Mouse (Mus musculus): ENCODE results near the gene Szt2.

Gene Szt2

DNA sequence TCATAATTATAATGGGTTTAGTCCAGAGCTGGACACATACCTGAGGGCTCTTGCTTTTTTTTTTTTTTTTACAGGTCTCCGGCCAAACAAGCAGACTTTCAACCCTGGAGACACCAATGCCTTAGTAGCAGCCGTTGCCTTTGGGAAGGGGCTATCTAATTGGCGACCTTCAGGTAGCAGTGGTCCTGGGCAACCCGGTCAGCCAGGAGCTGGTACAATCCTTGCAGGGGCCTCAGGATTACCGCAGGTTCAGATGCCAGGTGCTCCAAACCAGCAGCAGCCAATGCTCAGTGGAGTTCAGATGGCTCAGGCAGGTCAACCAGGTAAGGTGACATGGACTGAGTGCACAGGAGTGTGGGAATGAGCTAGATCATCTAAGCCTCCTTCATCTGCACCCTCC lies 4.5 kb upstream of the Szt2 start:
- DNase-seq (ENCODE audit: inconsistent ontology term) = no peak

DNA sequence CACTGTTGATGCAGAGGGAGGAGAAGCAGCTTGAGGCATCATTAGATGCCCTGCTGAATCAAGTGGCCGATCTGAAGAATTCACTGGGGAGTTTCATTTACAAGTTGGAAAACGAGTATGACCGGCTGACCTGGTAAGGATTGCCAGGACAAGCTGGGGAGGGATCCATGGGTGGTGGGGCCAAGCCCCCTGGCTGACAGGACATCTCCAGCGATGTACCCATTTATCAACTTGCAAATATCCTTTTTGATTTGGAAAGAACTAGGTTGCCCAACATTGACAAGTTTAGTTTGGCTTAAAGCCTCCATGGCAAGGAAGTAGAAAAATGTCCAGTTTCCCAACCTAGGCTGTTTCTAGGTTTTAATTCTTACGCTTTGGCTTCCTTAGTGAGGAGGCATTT lies 1.8 kb upstream of the Szt2 start:
- no peak for DNase-seq (ENCODE audit: inconsistent ontology term)

DNA sequence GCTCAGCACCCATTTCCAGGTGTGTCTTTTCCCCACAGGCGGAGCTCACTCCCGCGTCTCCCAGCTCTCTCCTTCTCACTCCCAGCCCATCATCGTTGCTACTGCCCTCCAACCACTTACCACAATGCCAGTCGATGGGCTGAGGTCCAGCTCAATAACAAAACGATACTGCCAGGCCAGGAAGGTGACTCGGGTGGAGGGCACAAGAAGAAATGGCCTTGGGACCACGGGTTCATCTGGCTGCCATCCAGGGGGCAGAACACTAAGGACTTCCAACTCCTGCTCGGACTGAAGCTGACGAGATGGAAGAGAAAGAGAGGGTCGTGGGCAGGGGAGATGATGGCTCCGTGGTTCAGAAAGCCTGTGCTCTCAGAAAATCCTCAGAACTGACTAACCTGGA lies 6.4 kb downstream of the Szt2 start:
- no peak for DNase-seq (ENCODE audit: inconsistent ontology term)

DNA sequence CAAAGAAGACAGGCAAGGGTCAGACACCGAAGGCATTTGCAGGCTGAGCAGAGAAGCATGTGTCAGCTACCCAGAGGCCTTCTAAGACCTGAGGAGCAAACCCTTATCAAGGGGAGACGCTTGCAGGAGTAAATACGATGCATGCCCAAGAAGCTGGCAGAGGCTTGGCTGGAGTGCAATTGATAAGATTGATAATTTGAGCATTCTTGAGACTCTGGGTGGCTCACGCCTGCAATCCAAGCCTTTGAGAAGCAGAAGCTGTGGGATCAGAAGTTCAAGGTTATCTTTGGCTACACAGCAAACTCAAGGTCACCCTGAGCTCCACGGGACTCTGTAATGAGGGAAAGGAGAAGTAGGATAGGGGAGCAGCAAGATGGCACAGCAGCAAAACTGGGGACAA lies 7.2 kb downstream of the Szt2 start:
- DNase-seq (ENCODE audit: inconsistent ontology term) = no peak

DNA sequence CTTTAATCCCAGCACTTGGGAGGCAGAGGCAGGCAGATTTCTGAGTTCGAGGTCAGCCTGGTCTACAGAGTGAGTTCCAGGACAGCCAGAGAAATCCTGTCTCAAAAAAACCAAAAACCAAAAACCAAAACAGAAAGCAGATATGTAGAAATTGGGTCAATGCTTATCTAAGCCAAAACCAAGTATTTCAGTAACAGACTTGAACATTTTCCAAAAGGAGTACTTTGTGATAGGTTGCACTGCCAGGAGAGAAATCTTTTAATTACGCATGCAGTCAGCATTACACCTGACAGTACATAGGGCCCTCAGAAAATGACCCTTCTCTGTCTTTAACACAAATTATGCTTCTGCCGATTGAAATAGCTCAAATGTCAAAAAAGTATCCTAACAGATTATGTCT lies 7.7 kb downstream of the Szt2 start:
- DNase-seq (ENCODE audit: inconsistent ontology term) = no peak

DNA sequence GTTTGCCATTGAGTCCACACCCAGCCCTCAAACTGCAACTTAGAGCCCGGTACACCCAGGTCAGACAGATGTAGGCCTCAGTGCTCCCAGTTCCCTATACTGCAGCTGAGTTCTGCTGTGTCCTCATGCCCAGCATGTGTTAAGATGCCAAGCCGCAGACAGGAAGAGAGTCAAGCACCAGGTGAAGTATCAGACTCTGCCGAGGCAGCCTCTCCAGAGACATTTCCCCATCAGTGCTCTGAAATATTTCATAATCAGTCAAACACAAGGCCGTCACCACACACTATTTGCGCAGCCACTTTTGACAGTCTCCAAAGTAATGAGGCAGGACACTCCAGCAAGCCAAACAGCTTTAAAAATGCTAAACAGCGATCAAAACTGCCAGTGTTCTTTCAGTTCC lies 10.7 kb downstream of the Szt2 start:
- DNase-seq (ENCODE audit: inconsistent ontology term) = no peak

DNA sequence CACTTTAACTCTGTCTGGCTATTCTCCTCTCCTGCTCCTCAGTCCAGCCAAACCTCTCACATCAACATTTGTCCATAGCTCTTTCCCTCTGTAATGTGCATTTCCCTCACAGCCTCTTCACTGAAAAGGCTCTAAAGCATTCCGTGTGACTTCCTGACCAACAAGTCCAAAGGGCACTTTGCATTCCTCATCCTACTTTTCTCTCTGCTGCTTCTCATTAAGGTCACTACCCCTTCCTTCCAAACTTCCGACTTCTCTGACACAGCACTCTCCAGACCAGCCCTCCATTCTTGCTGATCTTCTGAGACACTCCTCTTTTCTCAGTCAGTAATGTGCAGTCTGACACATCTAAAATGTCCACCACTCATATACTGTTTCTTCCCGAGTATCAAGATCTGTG lies 12.6 kb downstream of the Szt2 start:
- DNase-seq (ENCODE audit: inconsistent ontology term) = no peak

DNA sequence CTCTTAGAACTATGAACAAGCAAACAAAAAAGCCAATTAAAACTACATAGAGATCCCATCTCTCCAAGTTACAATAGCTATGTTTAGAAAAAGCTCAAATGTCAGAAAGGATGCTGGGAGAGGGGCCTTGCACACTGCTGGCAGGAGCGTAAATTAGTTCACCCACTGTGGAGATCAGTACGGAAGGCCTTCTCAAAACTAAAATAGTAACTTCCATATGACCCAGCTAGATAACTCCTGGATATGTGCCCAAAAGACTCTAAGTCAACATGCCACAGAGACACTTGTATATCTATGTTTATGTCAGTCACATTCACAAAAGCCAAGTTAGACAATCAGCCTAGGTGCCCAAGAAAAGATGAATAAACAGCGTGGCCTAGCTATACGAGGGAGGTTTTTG lies 13.8 kb downstream of the Szt2 start:
- no peak for DNase-seq (ENCODE audit: inconsistent ontology term)

DNA sequence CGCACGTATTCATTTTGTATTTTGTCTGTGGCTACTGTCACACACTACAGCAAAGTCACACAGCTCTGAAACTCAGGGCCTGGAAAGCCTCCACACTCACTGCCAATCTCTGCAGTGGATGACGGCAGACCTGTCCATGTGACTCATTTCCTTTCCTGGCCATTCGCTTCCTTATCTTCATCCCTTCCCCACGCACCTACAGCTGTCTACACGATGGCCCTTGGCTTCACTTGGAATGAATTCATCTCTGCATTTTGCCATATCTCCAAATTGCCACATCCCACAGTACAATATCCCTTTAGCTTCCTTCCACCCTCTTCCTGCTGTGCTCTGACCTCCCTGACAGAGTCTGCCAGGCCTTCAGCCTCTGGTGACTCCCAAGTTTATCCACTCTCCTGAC lies 14.6 kb downstream of the Szt2 start:
- no peak for DNase-seq (ENCODE audit: inconsistent ontology term)

DNA sequence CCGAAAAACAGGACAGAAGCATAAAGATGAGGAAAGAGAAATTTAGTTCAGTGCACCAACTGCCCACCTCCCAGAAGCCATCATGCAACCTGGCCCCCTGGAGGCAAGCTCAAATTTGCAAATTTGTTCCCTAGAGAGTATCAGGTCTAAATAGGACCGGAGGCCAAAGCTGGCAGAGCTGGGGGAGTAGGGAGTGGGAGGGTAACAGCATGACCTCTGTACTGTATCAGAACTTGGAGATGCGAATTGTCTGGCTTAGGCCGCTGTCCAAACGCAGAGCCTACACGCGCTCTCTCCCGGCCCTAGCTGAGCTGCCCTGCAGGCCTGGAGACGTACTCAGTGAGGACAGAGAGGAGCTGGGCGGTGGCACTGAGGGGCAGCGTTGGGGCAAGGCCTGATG lies 18.9 kb downstream of the Szt2 start:
- no peak for DNase-seq (ENCODE audit: inconsistent ontology term)

DNA sequence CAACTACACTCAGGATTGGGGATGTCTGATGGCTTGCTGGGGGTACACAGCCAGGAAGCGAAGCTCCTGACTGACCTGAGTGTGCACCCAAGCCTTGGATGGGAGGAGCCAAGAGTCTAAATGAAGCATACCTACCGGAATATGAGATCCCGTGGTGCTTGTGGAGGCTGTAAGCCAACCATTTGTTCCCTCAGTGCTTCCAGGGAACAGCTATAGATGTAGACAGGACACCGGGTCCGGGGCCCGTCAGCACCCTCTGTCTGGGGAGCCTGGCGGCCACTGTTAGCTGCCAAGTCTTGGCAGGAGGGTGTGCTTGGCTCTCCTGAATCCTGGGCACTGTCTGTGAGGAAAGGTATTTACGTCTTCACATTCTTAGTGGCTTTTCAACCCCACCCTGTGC lies 21.8 kb downstream of the Szt2 start:
- no peak for DNase-seq (ENCODE audit: inconsistent ontology term)

DNA sequence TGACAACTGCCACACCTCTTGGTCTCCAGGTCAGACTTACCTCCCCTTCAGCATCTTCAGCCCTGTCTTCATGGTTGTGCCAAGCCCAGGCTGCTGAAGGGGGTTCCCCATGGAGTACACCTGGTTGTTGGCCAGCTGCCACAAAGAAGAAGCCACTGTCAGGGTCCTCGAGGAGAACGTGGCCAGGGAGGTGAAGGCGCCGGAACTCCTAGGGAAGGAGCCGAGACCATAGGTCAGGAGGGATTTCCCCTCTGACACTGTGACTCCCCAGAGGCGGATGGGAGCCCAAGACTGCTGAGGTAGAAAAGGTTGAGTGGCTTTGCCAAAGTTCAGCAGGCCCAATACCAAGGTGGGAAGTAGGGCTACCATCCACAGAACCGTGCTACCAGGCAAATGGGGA lies 25.8 kb downstream of the Szt2 start:
- no peak for DNase-seq (ENCODE audit: inconsistent ontology term)

DNA sequence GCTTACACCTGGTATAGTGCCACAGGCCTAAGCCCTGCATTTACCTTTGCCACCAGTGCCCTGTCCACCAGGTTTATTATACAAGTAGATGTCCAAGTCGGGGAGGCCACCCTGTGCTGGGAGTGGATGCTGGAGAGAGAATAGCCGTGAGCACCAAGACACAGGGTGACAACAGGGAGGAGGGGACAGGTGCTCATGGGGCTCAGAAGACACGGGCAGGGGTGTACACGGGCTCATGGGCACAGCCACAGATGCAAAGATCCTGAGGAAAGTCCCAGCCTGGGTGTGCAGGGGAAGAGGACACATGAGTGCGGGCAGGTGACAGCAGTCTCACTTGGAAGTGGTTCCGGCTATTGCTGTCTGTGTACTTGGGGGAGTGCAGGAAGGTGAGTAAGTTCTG lies 33.1 kb downstream of the Szt2 start:
- DNase-seq (ENCODE audit: inconsistent ontology term) = no peak

DNA sequence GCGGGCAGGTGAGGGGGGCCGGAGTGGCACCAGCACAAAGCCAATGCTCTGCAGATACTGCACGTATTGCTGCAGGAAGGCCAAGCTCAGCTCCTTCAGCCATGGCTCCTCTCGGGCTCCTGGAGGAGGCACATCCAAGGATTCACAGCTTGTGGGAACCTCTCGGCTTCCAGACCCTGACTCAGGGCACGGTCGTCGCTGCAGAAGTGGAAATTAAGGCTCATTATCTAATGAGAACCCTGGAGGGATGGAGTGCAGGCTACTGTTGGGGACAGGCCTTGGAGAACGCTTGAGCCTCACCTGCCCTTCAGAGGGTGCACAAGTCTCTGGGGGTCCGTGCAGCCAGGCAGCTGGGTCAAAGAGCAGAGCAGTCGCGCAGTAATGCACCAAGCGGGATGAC lies 37.3 kb downstream of the Szt2 start:
- no peak for DNase-seq (ENCODE audit: inconsistent ontology term)

DNA sequence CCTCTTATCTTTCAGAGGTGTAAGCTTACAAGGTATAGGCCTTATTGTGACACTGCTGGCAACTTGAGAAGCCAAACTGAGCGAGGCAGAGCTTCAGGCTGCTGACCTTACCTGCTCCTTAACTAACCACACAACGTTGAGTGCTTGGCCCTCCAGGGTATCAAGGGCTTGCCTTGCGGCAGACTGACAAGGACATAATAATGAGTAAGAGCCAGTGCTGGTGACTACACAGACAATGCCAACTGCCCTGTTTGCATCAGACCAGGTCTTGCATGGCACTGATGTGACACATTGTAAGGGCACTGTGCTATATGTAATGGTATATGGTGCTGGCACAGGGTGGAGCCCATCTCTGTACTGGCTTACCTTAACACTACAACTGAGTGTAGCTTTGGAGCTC lies 40.5 kb downstream of the Szt2 start:
- DNase-seq (ENCODE audit: inconsistent ontology term) = no peak

DNA sequence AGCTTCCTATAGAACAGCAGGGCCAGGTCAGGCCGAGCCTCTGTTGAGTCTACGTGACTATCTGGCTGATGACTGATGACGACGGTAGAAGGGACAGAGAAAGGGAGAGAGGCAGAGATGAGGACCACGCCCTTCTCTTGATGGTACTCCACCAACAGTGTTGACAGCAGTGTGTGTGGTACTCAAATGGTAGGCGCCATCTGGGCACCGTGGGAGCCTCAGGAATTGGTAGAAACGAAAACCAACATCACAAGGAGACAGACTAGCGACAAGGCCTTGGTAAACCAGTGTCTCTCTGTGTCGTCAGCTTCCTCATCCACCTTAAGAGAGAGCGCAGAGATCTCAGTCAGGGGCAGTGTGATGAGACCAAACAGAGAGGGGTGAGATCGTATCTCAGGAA lies 41.5 kb downstream of the Szt2 start:
- DNase-seq (ENCODE audit: inconsistent ontology term) = no peak

DNA sequence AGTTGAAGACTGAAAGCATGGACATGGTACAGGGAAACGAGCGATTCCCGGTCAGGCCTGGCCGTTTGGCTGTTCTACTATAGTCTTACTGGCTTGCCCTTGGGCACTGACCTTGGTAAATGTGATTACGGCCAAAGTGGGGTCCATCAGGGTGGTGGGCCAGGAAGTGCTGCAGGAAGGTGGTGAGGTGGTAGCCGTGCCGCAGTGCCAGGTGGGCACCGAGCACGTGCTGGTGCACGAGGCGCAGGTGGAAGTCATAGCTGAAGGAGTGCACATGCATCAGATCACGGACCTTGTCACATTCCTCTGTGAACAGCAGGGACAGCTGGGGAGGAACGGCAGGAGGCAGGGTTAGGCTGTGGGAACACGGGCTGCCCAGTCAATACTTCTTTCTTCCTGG lies 43.1 kb downstream of the Szt2 start:
- DNase-seq (ENCODE audit: inconsistent ontology term) = no peak

DNA sequence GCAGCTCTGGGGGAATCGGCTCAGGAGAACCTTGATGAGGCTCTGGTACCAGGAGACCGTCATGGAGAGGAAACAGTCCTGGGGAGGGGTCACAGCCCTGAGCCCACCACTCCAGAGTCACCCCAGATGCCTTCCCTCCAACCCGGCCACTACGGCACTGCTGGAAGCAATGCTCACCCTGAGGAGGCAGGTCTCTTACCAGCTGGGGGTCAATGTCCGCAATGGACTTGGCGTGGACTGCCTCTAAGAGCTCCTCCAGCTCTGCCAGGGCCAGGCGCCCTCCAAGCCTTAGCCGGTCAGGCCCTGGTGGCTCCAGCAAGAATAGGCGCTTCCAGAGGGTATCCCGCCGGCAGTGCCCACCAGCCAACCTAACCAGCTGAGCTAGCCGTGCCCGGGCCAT lies 44.4 kb downstream of the Szt2 start:
- no peak for DNase-seq (ENCODE audit: inconsistent ontology term)

DNA sequence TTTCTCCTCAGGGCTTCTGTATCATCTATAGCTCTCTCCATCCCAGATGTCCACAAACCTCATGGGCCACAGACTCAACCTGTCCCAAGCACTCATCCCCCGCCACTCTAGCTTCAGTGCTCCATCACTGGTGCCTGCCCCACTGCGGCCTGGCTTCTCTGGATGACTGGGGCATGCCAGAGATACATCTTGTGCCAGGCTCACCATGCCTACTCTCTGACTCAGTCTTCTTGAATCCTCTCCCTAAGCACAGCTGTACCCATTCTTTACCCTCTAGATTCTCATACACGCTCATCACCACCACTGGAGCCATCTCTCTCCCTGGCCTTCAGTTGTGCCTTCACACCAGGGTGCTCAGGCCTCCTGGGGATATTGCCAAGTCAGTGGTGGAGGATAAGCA lies 45.1 kb downstream of the Szt2 start:
- DNase-seq (ENCODE audit: inconsistent ontology term) = no peak

DNA sequence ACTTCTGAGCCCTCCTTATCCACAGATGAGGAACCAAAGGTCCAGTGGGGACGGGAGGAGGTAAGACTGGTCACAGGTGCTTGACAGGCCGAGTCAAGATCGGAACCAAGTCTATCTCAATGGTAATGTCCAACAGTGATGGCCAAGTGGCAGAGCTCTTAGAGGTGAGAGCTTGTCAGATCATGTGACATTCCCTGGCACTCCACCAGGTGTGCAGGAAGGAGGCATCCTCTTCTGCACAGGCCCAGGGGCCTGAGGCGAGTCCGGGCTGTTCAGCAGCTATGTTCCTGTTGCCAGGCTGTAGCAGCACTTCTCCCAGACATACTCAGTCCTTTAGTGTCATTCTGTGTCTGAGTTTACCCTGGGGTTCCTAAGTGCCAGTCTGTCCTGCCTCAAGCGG lies 46.2 kb downstream of the Szt2 start:
- no peak for DNase-seq (ENCODE audit: inconsistent ontology term)

DNA sequence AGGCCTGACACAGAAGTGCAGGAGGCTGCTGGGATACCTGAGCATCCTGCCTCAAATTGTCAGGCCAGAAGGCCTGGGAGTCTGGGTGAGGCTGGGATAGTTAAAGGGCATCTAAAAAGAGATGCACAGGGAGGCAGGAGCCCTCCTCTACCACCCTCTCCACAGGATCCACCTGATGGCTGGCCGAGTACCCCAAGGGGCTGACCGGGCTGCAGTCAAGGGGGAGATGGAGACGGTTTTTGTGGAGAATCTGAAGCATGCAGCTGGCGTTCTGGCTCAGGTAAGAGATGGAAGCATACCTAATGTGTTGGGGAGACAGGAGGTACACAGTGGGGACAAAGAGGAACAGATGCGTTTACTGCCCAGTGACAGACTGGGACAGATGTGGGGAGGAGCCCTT lies 47.6 kb downstream of the Szt2 start:
- DNase-seq (ENCODE audit: inconsistent ontology term) = no peak

DNA sequence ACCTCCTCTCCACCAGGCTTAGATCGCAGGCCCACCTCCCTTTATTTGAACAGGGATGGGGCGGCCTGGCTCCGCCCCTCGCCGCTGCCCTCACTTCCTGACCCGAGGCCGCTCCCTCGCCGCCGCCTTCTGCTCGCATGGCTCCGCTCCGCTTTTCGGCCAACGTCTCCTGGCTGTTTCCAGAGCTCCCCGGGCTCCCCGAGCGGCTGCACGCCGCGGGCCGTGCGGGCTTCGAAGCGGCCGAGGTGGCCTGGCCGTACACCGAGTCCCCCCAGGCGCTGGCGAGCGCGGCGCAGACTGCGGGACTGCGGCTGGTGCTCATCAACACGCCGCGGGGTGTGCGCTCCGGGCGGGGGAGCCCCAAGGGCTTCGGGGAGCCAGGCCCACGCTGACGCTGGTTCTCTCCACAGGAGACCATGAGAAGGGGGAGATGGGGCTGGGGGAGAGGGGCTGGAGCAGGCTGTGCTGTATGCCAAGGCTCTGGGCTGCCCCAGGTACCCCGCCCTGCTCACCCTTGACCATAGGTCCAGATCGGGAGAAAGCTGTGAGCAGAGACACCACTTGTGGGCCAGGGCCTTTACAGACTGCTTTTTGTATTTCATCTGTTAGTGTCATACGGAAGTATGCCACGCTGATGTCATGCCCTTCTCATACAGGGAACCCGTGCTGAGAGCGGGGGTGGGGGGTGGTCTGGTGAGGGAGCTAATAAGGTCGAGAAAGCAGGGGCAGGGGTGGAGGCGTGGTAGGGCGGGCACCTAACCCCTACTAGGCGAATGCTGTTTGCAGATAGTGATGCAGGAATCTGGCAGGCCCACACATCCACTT lies 49.0 kb downstream of the Szt2 start:
- DNase-seq (ENCODE audit: inconsistent ontology term) = peak; percentile 76

DNA sequence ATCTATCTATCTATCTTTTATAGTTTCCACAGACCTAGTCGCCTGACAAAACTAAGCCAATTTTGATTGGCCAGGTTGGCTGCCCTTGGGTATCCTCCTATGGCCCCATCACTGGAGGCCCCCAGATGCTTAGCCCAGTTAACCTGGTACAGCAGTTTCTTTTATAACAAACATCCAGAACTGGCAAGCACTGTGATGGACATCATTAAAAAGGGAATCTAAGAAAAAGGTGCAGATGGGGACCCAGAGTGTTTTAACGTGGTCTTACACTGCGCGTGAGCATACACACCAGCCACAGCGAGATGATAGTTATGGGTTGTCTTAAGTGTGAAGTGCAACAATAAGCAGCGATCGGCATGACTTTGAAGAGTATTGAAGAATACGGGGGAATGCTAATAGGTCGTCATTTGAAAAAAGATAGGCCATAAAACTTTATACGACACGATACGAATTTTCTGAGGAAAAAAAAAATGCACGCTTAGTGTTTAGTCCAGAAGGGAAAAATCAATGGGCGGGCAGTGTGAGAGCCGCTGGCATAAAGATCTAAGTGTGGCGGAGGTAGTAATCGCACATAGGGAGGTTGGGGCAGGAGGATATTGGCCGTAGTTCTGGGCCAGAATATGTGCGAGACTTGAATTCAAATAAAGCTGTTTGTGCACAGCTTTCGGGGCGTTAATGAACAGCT lies 49.7 kb downstream of the Szt2 start:
- DNase-seq (ENCODE audit: inconsistent ontology term) = no peak

Data from Muller cell, postnatal 12 days (primary cell).